Mouse (Mus musculus) CH12.LX (cell line): ENCODE measurements around the gene Caln1.

Experiments used
- CHD1 ChIP-seq: IDR thresholded peaks from 2 replicates; pipeline ENCODE4 v1.6.1; 2012; ENCODE audit warnings: low read depth, low read length, improper control_type of control experiment, inconsistent platforms
- CTCF ChIP-seq, 2 experiments: IDR thresholded peaks in 1 of 2; conservative IDR thresholded peaks in 1 of 2; 2 replicates each; pipeline ENCODE4 v1.5.1; 2011 to 2012; ENCODE audit warnings: low read depth in 2 of 2, low read length in 2 of 2, improper control_type of control experiment in 1 of 2, inconsistent platforms in 1 of 2, mild to moderate bottlenecking in 1 of 2, moderate library complexity in 1 of 2
- EP300 ChIP-seq: IDR thresholded peaks from 2 replicates; pipeline ENCODE4 v1.6.1; 2011; ENCODE audit warnings: low read length, improper control_type of control experiment
- HCFC1 ChIP-seq: IDR thresholded peaks from 2 replicates; pipeline ENCODE4 v1.6.1; 2012; ENCODE audit warnings: low read depth, mild to moderate bottlenecking, inconsistent platforms, low read length, improper control_type of control experiment
- KAT2A ChIP-seq: IDR thresholded peaks from 2 replicates; pipeline ENCODE4 v1.6.1; 2012; ENCODE audit warnings: low read length, improper control_type of control experiment, inconsistent platforms; ENCODE audit not compliant: insufficient replicate concordance
- MAX ChIP-seq: IDR thresholded peaks from 2 replicates; pipeline ENCODE4 v1.6.1; 2011; ENCODE audit warnings: low read length, improper control_type of control experiment
- MAZ ChIP-seq: IDR thresholded peaks from 2 replicates; pipeline ENCODE4 v1.6.1; 2012; ENCODE audit warnings: low read depth, mild to moderate bottlenecking, inconsistent platforms, low read length, improper control_type of control experiment, moderate library complexity
- NRF1 ChIP-seq: IDR thresholded peaks from 2 replicates; pipeline ENCODE4 v1.6.1; 2014; ENCODE audit warnings: low read depth, mild to moderate bottlenecking, inconsistent platforms, low read length, improper control_type of control experiment, moderate library complexity
- POLR2A ChIP-seq: IDR thresholded peaks from 2 replicates; pipeline ENCODE4 v1.6.1; 2011; ENCODE audit warnings: low read depth, mild to moderate bottlenecking, improper control_type of control experiment, low read length
- POLR2AphosphoS2 ChIP-seq: IDR thresholded peaks from 2 replicates; pipeline ENCODE4 v1.6.1; 2011; ENCODE audit warnings: low read depth, low read length, improper control_type of control experiment
- SIN3A ChIP-seq: IDR thresholded peaks from 2 replicates; pipeline ENCODE4 v1.6.1; 2012; ENCODE audit warnings: low read length, improper control_type of control experiment, inconsistent platforms
- SMC3 ChIP-seq: IDR thresholded peaks from 2 replicates; pipeline ENCODE4 v1.6.1; 2011; ENCODE audit warnings: low read depth, low read length, improper control_type of control experiment
- UBTF ChIP-seq: IDR thresholded peaks from 2 replicates; pipeline ENCODE4 v1.6.1; 2012; ENCODE audit warnings: low read depth, mild to moderate bottlenecking, inconsistent platforms, low read length, improper control_type of control experiment, moderate library complexity
- ZNF384 ChIP-seq: IDR thresholded peaks from 2 replicates; pipeline ENCODE4 v1.6.1; 2012; ENCODE audit warnings: low read depth, low read length, improper control_type of control experiment, inconsistent platforms

GRCm38 (mm10) chr5:130635397-130635796 is 266.1 kb downstream of the Caln1 start:
- TF ChIP-seq SIN3A (no peak), EP300 (no peak), POLR2A (no peak), KAT2A (no peak), UBTF (no peak), HCFC1 (no peak), MAZ (no peak), SMC3 (no peak), CTCF (conservative IDR thresholded peaks at IDR 0.05 in 1 of 2, IDR thresholded peaks at IDR 0.05 in 1 of 2; ENCODE audit: low read depth in 2 of 2, low read length in 2 of 2) (no peak), ZNF384 (no peak), CHD1 (no peak), POLR2AphosphoS2 (no peak), MAX (no peak), NRF1 (no peak)
